Mouse (Mus musculus): ENCODE results near the gene Dnmt3l. TPM values are rescaled to one million over a fixed set of nuclear protein-coding genes. Genes with fewer than 3 reads are reported as not detected.
A peak's percentile ranks its signal among the peaks of the same experiment; 100 is the strongest.
"Not testable (repeated sequence)": the region's sequence is repeated elsewhere in the genome, so short reads cannot be mapped to it uniquely, and the experiment has no call there.

The Dnmt3l gene
- polyA plus RNA-seq, 1 experiment from 2014 or later = not detected

DNA sequence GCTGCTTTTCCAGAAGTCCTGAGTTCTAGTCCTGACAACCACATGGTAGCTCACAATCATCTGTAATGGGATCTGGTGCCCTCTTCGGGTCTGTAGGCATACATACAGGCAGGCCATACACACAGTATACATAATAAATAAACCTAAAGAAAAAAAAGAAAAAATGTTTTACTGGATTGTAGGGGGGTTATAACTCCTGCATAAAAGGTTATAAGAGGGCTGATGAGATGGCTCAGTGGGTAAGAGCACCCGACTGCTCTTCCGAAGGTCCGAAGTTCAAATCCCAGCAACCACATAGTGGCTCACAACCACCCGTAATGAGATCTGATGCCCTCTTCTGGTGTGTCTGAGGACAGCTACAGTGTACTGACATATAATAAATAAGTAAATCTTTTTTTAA, 30.6 kb upstream of the Dnmt3l start:
- H3K36me3 ChIP-seq; H3K4me2 ChIP-seq; ATAC-seq (ENCODE audit: low read depth); H3K27me3 ChIP-seq; H3K9ac ChIP-seq; H3K27ac ChIP-seq (replicated peaks); H3K9me3 ChIP-seq; H3K4me3 ChIP-seq: not testable (repeated sequence)
- 90% methylated on average over 5 of the region's 5 CpGs for WGBS
- H3K4me1 ChIP-seq (replicated peaks) = peaks cover 33% of the 10 kb centered on the region

DNA sequence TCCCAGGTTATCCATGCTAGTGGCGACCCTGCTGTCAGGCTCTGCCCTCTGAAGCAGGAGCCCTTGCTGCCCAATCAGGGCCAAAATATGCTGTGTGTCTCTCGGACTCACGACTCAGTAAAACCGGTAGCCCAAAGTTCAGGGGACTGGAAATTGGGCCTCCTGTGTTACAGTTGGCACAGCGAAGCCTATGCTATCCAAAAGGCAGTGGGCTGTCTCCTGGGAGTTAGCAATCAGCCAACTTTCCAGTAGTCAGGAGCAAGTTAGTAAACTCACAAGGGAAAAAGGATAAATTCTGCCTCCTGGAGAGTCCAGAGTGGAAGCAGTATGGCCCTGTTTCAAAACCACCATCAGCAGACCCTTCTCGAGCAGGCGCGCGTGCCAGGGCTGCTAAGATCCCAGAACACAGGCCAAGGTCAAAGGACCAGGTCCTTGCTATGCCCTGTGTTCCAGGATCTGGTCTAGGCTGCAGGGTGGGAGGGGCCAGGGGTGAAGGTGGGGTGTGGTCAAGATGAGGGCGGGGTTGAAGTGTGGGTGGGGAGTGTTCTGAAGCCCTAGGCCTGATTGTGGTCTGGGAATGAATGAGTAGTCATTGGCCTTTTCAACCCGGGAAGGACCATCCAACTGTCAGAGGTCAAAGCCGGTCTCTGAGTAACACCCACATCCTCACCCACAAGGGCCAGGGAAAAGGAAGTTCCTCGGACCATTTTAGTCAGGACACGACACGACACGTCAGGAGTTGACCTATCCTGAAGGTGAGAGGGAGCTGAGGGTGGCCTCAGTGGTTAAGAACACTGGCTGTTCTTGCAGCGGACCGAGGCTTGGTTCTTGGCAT, 28.9 kb upstream of the Dnmt3l start:
- no peaks in the 10 kb centered on the region for H3K9me3 ChIP-seq
- no peak overlapping the region for H3K4me2 ChIP-seq
- no peak overlapping the region for H3K27ac ChIP-seq (replicated peaks)
- ATAC-seq (ENCODE audit: low read depth) = no peak
- H3K36me3 ChIP-seq = no peaks in the 10 kb centered on the region
- 93% methylated on average over 18 of the region's 18 CpGs for WGBS
- H3K27me3 ChIP-seq = no peaks in the 10 kb centered on the region
- no peak overlapping the region for H3K4me3 ChIP-seq
- H3K9ac ChIP-seq = no peak overlapping the region
- peaks cover 16% of the 10 kb centered on the region for H3K4me1 ChIP-seq (replicated peaks)

DNA sequence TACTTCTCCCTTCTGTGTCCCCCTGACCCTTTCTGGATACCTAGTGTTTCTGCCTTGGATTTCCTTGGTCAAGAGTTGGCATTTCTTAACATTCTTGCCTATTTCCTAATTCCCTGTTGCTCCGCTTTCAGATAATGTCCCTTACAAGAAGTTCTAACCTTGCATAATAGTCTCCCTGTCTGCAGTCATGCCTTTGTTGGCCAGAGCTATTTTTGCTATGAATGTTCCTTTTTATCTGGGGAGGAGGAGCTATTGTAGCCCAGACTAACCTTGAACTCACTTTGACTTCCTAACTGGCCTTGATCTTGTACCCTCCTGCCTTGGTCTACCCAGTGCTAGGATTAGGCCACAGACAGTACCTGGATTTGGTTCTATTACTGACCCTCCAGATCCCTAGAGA, 26.3 kb upstream of the Dnmt3l start:
- no peak for ATAC-seq (ENCODE audit: low read depth)

DNA sequence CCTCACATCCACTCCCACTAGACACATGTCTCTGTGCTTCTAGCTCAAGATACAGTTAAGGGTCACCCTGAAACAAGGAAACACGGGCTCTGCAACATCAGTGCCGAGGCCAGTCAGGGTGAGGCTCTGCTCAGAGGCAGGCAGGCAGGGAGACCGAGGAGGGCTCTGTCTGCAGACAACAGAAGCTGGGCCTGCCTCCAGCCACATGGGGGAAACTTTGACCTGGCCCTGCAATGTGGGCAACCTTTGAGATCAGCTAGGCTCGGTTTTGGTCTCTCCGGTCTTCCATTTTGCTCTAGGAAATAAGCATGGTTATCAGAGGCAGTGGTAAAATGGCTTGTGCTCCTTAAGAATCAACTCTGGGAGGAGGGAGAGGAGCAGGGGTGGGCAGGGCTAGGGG, 25.4 kb upstream of the Dnmt3l start:
- WGBS = 45% methylated on average over 5 of the region's 5 CpGs
- H3K27ac ChIP-seq (replicated peaks) = no peak overlapping the region
- no peaks in the 10 kb centered on the region; the same call in 1 of the 2 replicates for H3K4me1 ChIP-seq (replicated peaks)
- no peak overlapping the region for H3K4me3 ChIP-seq
- no peaks in the 10 kb centered on the region for H3K27me3 ChIP-seq
- H3K4me2 ChIP-seq = no peak overlapping the region
- no peaks in the 10 kb centered on the region for H3K36me3 ChIP-seq
- no peak overlapping the region for H3K9ac ChIP-seq
- no peak for ATAC-seq (ENCODE audit: low read depth)
- no peaks in the 10 kb centered on the region for H3K9me3 ChIP-seq

More for the DNA sequence above, 26.3 kb upstream of the Dnmt3l start:
- H3K9ac ChIP-seq = no peak overlapping the region
- H3K27me3 ChIP-seq = no peaks in the 10 kb centered on the region
- 89% methylated on average over 1 of the region's 1 CpGs for WGBS
- no peaks in the 10 kb centered on the region for H3K36me3 ChIP-seq
- no peak overlapping the region for H3K27ac ChIP-seq (replicated peaks)
- no peak overlapping the region for H3K4me2 ChIP-seq
- H3K4me3 ChIP-seq = no peak overlapping the region
- H3K4me1 ChIP-seq (replicated peaks) = no peaks in the 10 kb centered on the region; the same call in 1 of the 2 replicates
- H3K9me3 ChIP-seq = no peaks in the 10 kb centered on the region

DNA sequence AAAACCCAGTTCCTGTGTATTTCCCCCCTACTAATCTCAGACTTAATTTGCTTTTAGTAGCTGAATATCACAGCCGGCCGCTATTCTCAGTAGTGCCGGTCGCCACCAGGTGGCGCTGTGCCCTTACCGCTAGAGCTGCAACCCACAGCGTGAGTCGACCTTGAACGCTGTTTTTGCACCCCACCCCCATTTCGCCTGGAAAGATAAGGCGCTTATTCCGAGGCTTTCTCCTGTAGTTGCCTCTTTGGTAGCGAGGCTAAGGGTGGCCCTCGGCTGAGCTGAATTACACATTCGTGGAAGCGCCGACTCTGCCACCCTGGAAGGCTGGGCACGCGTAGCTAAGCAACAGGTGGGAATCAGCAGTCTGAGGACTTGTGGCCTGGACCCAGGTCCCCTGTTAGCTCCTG, 22.9 kb upstream of the Dnmt3l start:
- H3K4me3 ChIP-seq = peak overlapping the region; percentile 27
- H3K4me1 ChIP-seq (replicated peaks) = no peaks in the 10 kb centered on the region; the same call in 1 of the 2 replicates
- ATAC-seq (ENCODE audit: low read depth) = peak; percentile 84
- no peak overlapping the region for H3K27ac ChIP-seq (replicated peaks)
- no peaks in the 10 kb centered on the region for H3K9me3 ChIP-seq
- no peak overlapping the region for H3K9ac ChIP-seq
- H3K27me3 ChIP-seq = no peaks in the 10 kb centered on the region
- H3K4me2 ChIP-seq = peak overlapping the region; percentile 55
- 22% methylated on average over 19 of the region's 19 CpGs for WGBS
- H3K36me3 ChIP-seq = no peaks in the 10 kb centered on the region

DNA sequence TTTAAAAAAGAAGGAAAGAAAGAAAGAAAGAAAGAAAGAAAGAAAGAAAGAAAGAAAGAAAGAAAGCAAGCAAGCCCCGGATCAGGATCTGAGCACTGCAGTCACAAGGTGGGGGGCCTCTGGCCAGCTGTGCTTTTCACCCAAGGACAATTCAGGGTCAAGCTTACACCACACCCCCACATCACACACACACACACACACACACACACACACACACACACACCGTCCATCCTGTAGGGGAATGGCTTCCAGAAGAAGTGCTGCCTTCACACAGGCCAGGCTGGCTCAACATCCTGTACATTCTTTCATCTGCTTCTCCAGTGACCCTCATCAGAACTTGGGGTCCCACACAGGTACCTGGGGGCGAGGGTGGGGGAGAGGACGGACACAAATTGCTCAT, 22.5 kb upstream of the Dnmt3l start:
- Histone ChIP-seq H3K9me3 (no peaks in the 10 kb centered on the region), H3K27me3 (no peaks in the 10 kb centered on the region), H3K4me1 (replicated peaks) (no peaks in the 10 kb centered on the region; the same call in 1 of the 2 replicates), H3K9ac (no peak overlapping the region), H3K4me3 (no peak overlapping the region), H3K27ac (replicated peaks) (no peak overlapping the region), H3K36me3 (no peaks in the 10 kb centered on the region), H3K4me2 (no peak overlapping the region)
- WGBS = 82% methylated on average over 4 of the region's 4 CpGs
- ATAC-seq (ENCODE audit: low read depth) = peak; percentile 59; the same call in 1 of the 2 replicates

DNA sequence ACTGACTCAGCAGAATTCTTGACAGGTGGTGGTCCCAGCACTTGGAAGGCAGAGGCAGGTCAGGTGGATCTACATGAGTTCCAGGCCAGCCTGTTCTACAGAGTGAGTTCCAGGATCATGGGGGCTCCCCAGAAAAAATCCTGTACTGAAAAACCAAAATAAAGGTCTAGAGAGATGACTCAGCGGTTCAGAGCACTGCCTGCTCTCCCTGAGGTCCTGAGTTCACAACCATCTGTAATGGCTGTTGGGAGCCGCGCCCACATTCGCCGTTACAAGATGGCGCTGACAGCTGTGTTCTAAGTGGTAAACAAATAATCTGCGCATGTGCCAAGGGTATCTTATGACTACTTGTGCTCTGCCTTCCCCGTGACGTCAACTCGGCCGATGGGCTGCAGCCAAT, 21.8 kb upstream of the Dnmt3l start:
- H3K9ac ChIP-seq; H3K4me2 ChIP-seq; ATAC-seq (ENCODE audit: low read depth); H3K4me3 ChIP-seq; H3K27me3 ChIP-seq; H3K4me1 ChIP-seq (replicated peaks); H3K27ac ChIP-seq (replicated peaks); H3K9me3 ChIP-seq; H3K36me3 ChIP-seq: not testable (repeated sequence)
- 93% methylated on average over 7 of the region's 11 CpGs for WGBS

DNA sequence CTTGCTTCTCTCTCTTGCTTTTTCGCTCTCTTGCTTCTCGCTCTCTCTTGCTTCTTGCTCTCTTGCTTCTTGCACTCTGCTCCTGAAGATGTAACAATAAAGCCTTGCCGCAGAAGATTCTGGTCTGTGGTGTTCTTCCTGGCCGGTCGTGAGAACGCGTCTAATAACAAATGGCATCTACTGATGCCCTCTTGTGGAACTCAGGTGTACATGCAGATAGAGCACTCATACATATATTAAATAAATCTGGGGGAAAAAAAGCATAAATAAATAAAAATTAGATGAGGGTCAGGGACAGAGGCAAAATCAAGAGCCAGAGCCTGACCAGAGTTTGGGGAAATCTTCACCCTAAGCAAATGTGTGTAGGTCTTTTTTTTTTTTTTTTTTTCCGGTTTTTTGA, 16.3 kb upstream of the Dnmt3l start:
- H3K27me3 ChIP-seq; H3K36me3 ChIP-seq; H3K4me2 ChIP-seq; H3K9me3 ChIP-seq; H3K4me1 ChIP-seq (replicated peaks); ATAC-seq (ENCODE audit: low read depth); H3K4me3 ChIP-seq; H3K27ac ChIP-seq (replicated peaks); H3K9ac ChIP-seq: not testable (repeated sequence)
- 72% methylated on average over 6 of the region's 8 CpGs for WGBS

DNA sequence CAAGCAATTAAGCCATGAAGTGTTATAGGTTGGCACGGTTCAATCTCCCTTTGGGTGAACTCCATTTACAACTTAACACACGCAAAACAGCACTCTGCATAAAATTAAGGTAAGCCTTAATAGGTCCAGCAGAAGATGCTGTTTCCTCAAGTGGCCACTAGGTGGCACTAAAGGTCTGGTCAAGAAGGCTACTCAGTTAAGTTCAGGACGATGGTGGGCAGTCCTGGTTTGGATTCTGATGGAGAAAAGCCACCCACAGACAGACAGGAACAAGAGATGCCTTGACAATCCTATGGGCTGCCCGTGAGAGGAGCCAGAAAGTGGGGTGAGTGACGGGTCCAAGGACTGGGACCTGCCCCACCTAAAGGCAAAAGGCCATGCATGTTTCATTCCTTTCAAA, 13.6 kb upstream of the Dnmt3l start:
- Histone ChIP-seq H3K4me3 (no peak overlapping the region), H3K27me3 (no peaks in the 10 kb centered on the region), H3K9ac (no peak overlapping the region), H3K27ac (replicated peaks) (no peak overlapping the region), H3K36me3 (no peaks in the 10 kb centered on the region), H3K9me3 (no peaks in the 10 kb centered on the region), H3K4me2 (no peak overlapping the region), H3K4me1 (replicated peaks) (no peaks in the 10 kb centered on the region)
- ATAC-seq (ENCODE audit: low read depth) = peak; percentile 88
- WGBS = 5% methylated on average over 5 of the region's 5 CpGs

DNA sequence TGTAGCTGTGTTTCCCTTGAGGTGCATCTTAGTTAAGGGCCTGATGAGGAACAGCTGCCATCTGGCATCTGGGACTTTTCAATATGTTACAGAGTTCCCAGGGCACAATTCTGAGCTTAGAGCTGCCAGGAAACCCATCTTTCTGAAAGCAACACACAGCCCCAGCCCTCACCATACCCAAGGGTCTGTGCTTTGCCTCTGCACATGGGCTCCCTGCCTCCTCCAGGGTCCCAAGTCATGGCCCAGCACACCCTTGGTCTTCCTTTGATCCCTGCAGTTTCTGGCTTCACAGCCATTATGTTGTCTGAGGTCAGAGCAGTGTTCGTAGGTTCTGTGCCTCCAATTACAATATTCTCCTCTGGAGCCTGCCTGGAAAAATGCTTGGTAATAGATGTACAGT, 12.7 kb upstream of the Dnmt3l start:
- Histone ChIP-seq H3K4me1 (replicated peaks) (no peaks in the 10 kb centered on the region), H3K9ac (no peak overlapping the region), H3K27me3 (no peaks in the 10 kb centered on the region), H3K9me3 (no peaks in the 10 kb centered on the region), H3K36me3 (no peaks in the 10 kb centered on the region), H3K4me3 (no peak overlapping the region), H3K27ac (replicated peaks) (no peak overlapping the region), H3K4me2 (no peak overlapping the region)
- ATAC-seq (ENCODE audit: low read depth) = no peak
- WGBS = 80% methylated on average over 1 of the region's 1 CpGs

DNA sequence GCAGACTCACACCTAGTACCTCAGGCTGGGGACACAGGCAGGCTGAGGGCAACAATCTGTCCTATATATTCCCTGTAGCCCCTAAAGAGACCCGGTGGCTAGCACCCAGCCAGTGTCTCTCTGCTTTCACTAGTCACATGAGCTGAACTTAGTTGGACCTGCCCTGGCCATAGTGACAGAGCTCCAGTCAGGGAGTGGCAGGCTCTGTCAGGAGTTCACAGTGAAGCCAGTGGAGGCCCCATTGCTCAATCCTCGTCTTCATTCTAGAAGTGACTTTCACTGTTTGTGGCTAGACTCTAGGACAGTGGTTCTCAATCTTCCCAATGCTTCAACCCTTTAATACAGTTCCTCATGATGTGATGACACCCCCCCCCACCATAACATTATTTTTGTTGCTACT, 9.8 kb upstream of the Dnmt3l start:
- H3K27me3 ChIP-seq = no peaks in the 10 kb centered on the region
- ATAC-seq (ENCODE audit: low read depth) = no peak
- H3K9me3 ChIP-seq = no peaks in the 10 kb centered on the region
- H3K4me3 ChIP-seq = no peak overlapping the region
- no peak overlapping the region for H3K27ac ChIP-seq (replicated peaks)
- H3K36me3 ChIP-seq = no peaks in the 10 kb centered on the region
- no peaks in the 10 kb centered on the region for H3K4me1 ChIP-seq (replicated peaks)
- H3K9ac ChIP-seq = no peak overlapping the region
- H3K4me2 ChIP-seq = no peak overlapping the region
- 83% methylated on average over 2 of the region's 2 CpGs for WGBS

DNA sequence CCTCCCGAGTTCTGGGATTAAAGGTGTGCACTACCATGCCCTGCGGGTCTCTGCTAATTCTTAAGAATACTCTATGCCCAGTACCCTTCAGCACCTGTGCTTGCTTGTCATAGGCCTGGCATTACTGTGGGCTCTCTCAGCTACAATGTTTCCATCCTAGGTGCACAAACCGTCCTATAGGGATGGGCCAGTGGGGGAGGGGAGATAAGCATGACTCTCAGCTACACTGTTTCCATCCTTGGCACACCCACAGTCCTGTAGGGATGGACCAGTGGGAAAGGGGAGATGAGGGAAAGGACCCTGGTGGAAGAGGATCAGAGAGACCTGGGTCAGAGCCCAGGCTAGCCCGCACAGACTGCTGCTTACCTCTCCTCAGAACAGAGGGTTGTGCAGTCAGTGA, 4.6 kb upstream of the Dnmt3l start:
- no peaks in the 10 kb centered on the region for H3K4me1 ChIP-seq (replicated peaks)
- 0 out of 2 replicates have a peak, but pooled peaks cover under 1% of the 10 kb centered on the region for H3K27me3 ChIP-seq
- no peak overlapping the region for H3K4me3 ChIP-seq
- H3K9me3 ChIP-seq = no peaks in the 10 kb centered on the region
- ATAC-seq (ENCODE audit: low read depth) = no peak
- H3K4me2 ChIP-seq = no peak overlapping the region
- H3K27ac ChIP-seq (replicated peaks) = no peak overlapping the region
- no peak overlapping the region for H3K9ac ChIP-seq
- no peaks in the 10 kb centered on the region for H3K36me3 ChIP-seq
- 82% methylated on average over 4 of the region's 4 CpGs for WGBS

DNA sequence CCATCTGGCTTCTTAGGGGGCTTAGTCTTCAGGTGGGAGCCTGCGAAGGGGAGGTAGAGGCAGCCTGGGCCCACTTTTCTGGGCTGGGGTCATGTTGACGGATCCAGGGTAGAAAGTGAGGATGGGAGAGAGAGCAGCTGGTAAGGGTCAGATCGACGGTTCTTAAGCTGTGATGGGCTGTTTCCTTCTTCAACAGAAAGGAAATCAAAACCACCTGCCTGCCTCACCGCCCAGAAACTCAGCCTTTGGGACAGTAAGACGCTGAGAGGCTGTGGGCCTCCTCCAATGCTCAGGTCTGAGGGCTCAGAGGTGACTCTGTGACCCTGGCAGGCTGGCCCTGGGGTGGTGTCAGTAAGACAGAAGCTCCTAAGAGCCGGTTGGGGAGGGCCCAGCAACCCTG, 349 bp downstream of the Dnmt3l start:
- no peak overlapping the region for H3K9ac ChIP-seq
- 0 out of 2 replicates have a peak, but pooled peaks cover 8% of the 10 kb centered on the region for H3K27me3 ChIP-seq
- WGBS = 76% methylated on average over 7 of the region's 7 CpGs
- no peak overlapping the region for H3K27ac ChIP-seq (replicated peaks)
- no peak for ATAC-seq (ENCODE audit: low read depth)
- H3K4me1 ChIP-seq (replicated peaks) = 0 out of 2 replicates have a peak, but pooled peaks cover 5% of the 10 kb centered on the region
- H3K9me3 ChIP-seq = no peaks in the 10 kb centered on the region
- H3K4me3 ChIP-seq = no peak overlapping the region
- H3K4me2 ChIP-seq = no peak overlapping the region
- H3K36me3 ChIP-seq = no peaks in the 10 kb centered on the region
